Mouse (Mus musculus) MEL (cell line): ENCODE measurements around the gene Jmjd8. TPM values are rescaled to one million over a fixed set of nuclear protein-coding genes. Genes with fewer than 3 reads are reported as not detected.

Source experiments
- DNase-seq: peaks from one replicate; pipeline ENCODE4 v3.0.0; 2011; ENCODE audit warnings: low read depth, low spot score
- H3K27ac ChIP-seq: 2 replicates; pipeline ENCODE4 v1.5.1; 2012; ENCODE audit warnings: low read depth, mild to moderate bottlenecking, control low read depth, low read length, moderate library complexity; ENCODE audit not compliant: control insufficient read depth
- H3K27me3 ChIP-seq, 2 experiments: fragments of 150-350 bp in 1 of 2; sonication (generic) in 1 of 2; 2 replicates each; pipeline ENCODE4 v1.6.1; 2012; ENCODE audit warnings: low read length in 2 of 2, mild to moderate bottlenecking in 2 of 2, improper control_type of control experiment in 1 of 2, moderate library complexity in 1 of 2; ENCODE audit not compliant: insufficient read depth in 2 of 2, control insufficient read depth in 1 of 2
- H3K36me3 ChIP-seq, 2 experiments: 2 replicates each; pipeline ENCODE4 v1.6.1; 2012 to 2014; ENCODE audit warnings: low read length in 2 of 2, improper control_type of control experiment in 1 of 2, inconsistent platforms in 1 of 2, mild to moderate bottlenecking in 1 of 2; ENCODE audit not compliant: insufficient read depth in 2 of 2, control insufficient read depth in 1 of 2
- H3K4me1 ChIP-seq, 2 experiments: fragments of 150-350 bp in 1 of 2; sonication (generic) in 1 of 2; 2 replicates each; pipeline ENCODE4 v1.6.1; 2012; ENCODE audit warnings: low read length in 2 of 2, improper control_type of control experiment in 1 of 2, mild to moderate bottlenecking in 1 of 2; ENCODE audit not compliant: insufficient read depth in 2 of 2, control insufficient read depth in 1 of 2
- H3K4me3 ChIP-seq, 2 experiments: fragments of 150-350 bp in 1 of 2; sonication (generic) in 1 of 2; 2 replicates each; pipeline ENCODE4 v1.5.1; 2012; ENCODE audit warnings: low read depth in 2 of 2, low read length in 2 of 2, mild to moderate bottlenecking in 2 of 2, moderate library complexity in 2 of 2, control low read depth in 1 of 2, improper control_type of control experiment in 1 of 2; ENCODE audit not compliant: control insufficient read depth in 1 of 2, insufficient read depth in 1 of 2
- H3K79me2 ChIP-seq: 2 replicates; pipeline ENCODE4 v1.6.1; 2012; ENCODE audit warnings: mild to moderate bottlenecking, low read length, moderate library complexity; ENCODE audit not compliant: control insufficient read depth, poor library complexity, insufficient read depth
- H3K9ac ChIP-seq: 2 replicates; pipeline ENCODE4 v1.6.1; 2012; ENCODE audit warnings: low read depth, mild to moderate bottlenecking, control low read depth, low read length, moderate library complexity; ENCODE audit not compliant: control insufficient read depth, poor library complexity, severe bottlenecking
- H3K9me3 ChIP-seq: fragments of 150-350 bp; sonication (generic); replicated peaks from 2 replicates; pipeline ENCODE4 v1.6.1; 2012; ENCODE audit warnings: mild to moderate bottlenecking, low read length, improper control_type of control experiment, moderate library complexity; ENCODE audit not compliant: insufficient read depth
- CHD1 ChIP-seq: IDR thresholded peaks from 2 replicates; pipeline ENCODE4 v1.6.1; 2012; ENCODE audit warnings: low read depth, mild to moderate bottlenecking, inconsistent platforms, low read length, improper control_type of control experiment
- CHD2 ChIP-seq: IDR thresholded peaks from 2 replicates; pipeline ENCODE4 v1.6.1; 2011; ENCODE audit warnings: low read length, improper control_type of control experiment
- CTCF ChIP-seq, 3 experiments: IDR thresholded peaks in 2 of 3; conservative IDR thresholded peaks in 1 of 3; 2 replicates each; pipeline ENCODE4 v1.5.1; 2011 to 2012; ENCODE audit warnings: low read length in 3 of 3, low read depth in 2 of 3, mild to moderate bottlenecking in 2 of 3, improper control_type of control experiment in 1 of 3, inconsistent platforms in 1 of 3, mixed read lengths in 1 of 3, moderate library complexity in 1 of 3; ENCODE audit not compliant: control insufficient read depth in 1 of 3, insufficient read depth in 1 of 3, poor library complexity in 1 of 3, severe bottlenecking in 1 of 3
- E2F4 ChIP-seq: IDR thresholded peaks from 2 replicates; pipeline ENCODE4 v1.6.1; 2011; ENCODE audit warnings: low read depth, low read length, improper control_type of control experiment, borderline replicate concordance
- ELF1 ChIP-seq: IDR thresholded peaks from 2 replicates; pipeline ENCODE4 v1.6.1; 2014; ENCODE audit warnings: low read depth, mild to moderate bottlenecking, inconsistent platforms, low read length, improper control_type of control experiment, moderate library complexity
- GATA1 ChIP-seq: IDR thresholded peaks from 2 replicates; pipeline ENCODE4 v1.6.1; 2011; ENCODE audit warnings: low read depth, low read length, improper control_type of control experiment
- JUND ChIP-seq: IDR thresholded peaks from 2 replicates; pipeline ENCODE4 v1.6.1; 2011; ENCODE audit warnings: low read depth, mild to moderate bottlenecking, improper control_type of control experiment, low read length
- MAFK ChIP-seq: IDR thresholded peaks from 2 replicates; pipeline ENCODE4 v1.6.1; 2011; ENCODE audit warnings: low read depth, mild to moderate bottlenecking, low read length, improper control_type of control experiment, borderline replicate concordance
- MAX ChIP-seq: IDR thresholded peaks from 2 replicates; pipeline ENCODE4 v1.6.1; 2011; ENCODE audit warnings: low read length, improper control_type of control experiment
- MAZ ChIP-seq: IDR thresholded peaks from 2 replicates; pipeline ENCODE4 v1.6.1; 2012; ENCODE audit warnings: low read depth, mild to moderate bottlenecking, inconsistent platforms, low read length, improper control_type of control experiment
- MYB ChIP-seq: IDR thresholded peaks from 2 replicates; pipeline ENCODE4 v1.6.1; 2011; ENCODE audit warnings: mild to moderate bottlenecking, low read depth, low read length, improper control_type of control experiment
- MYC ChIP-seq: IDR thresholded peaks from 2 replicates; pipeline ENCODE4 v1.6.1; 2011; ENCODE audit warnings: low read depth, mild to moderate bottlenecking, low read length, improper control_type of control experiment, moderate library complexity
- NELFE ChIP-seq: IDR thresholded peaks from 2 replicates; pipeline ENCODE4 v1.6.1; 2011; ENCODE audit warnings: low read depth, low read length, improper control_type of control experiment
- POLR2AphosphoS2 ChIP-seq: IDR thresholded peaks from 2 replicates; pipeline ENCODE4 v1.6.1; 2011; ENCODE audit warnings: low read length, improper control_type of control experiment
- RCOR1 ChIP-seq: IDR thresholded peaks from 2 replicates; pipeline ENCODE4 v1.6.1; 2012; ENCODE audit warnings: low read depth, mild to moderate bottlenecking, inconsistent platforms, low read length, improper control_type of control experiment
- SIN3A ChIP-seq: IDR thresholded peaks from 2 replicates; pipeline ENCODE4 v1.6.1; 2012; ENCODE audit warnings: low read length, improper control_type of control experiment, inconsistent platforms
- USF1 ChIP-seq: IDR thresholded peaks from 2 replicates; pipeline ENCODE4 v1.6.1; 2014; ENCODE audit warnings: low read depth, mild to moderate bottlenecking, inconsistent platforms, low read length, improper control_type of control experiment, moderate library complexity
- ZC3H11A ChIP-seq: IDR thresholded peaks from 2 replicates; pipeline ENCODE4 v1.6.1; 2012; ENCODE audit warnings: low read depth, mild to moderate bottlenecking, inconsistent platforms, low read length, improper control_type of control experiment
- ZKSCAN1 ChIP-seq: IDR thresholded peaks from 2 replicates; pipeline ENCODE4 v1.6.1; 2012; ENCODE audit warnings: low read depth, mild to moderate bottlenecking, inconsistent platforms, low read length, improper control_type of control experiment, moderate library complexity
- ZMIZ1 ChIP-seq: IDR thresholded peaks from 2 replicates; pipeline ENCODE4 v1.6.1; 2012; ENCODE audit warnings: low read depth, mild to moderate bottlenecking, inconsistent platforms, low read length, improper control_type of control experiment, moderate library complexity
- ZNF384 ChIP-seq: IDR thresholded peaks from 2 replicates; pipeline ENCODE4 v1.6.1; 2012; ENCODE audit warnings: low read depth, mild to moderate bottlenecking, inconsistent platforms, low read length, improper control_type of control experiment
- polyA plus RNA-seq, 2 experiments: library from polyadenylated mRNA; stranded (reverse) in 1 of 2; unstranded in 1 of 2; fragments of >175 nt in 1 of 2; fragments of >200 nt in 1 of 2; gene quantifications; 2 replicates each; pipeline versions ENCODE4 v1.2.1 to v1.2.4; 2012; ENCODE audit warnings: low replicate concordance in 2 of 2, low read depth in 1 of 2; ENCODE audit not compliant: insufficient read length in 2 of 2, insufficient read depth in 1 of 2, missing spikeins in 1 of 2
- total RNA-seq: library from RNA; depleted of rRNA; stranded (reverse); fragments of 300-350 nt; gene quantifications from 2 replicates; pipeline ENCODE4 v1.2.3, GENCODE M21; 2012

Gene Jmjd8
- total and polyA plus RNA-seq, 3 experiments: 12.9 to 23.9 TPM; not detected in 1

DNA sequence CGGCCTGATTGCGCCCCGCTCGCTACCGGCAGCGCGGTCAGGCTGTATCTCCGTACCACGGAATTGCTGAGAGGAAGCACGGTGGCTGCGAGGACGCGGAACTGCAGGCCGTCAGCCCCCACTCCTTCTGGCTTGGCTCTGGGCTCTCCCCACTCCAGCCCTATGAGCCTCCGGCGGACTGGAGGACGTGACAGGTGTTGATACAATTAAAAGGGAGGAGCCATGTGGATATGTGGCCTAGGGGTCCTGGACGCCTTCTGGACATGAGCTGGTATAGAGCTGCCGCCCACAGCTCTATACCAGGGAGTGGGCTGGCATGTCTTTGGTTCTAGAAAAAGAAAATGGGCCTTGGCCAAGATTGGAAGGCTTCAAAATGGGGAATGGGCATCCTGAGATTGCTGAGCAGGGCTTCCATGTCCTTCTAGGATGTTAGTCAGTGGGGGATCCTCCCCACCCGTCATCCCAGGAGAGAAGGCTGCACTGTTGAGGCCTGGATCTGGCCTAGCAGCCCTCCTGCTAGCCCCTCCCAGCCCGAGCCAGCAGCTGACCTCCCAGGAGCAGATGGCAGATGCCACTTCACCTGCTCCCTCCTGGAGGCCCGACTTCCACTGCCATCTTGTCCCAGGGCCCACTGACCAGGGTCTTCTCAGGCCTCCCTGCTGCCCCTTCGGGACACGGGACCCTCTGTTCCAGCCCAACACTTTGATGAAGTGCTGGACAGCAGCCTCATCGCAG, 18.9 kb upstream of the Jmjd8 start:
- Histone ChIP-seq H3K4me3 (no peak overlapping the region), H3K27me3 (peaks cover 0 to 1% of the 10 kb centered on the region in 2 experiments; a peak in 2 of 4 replicates)

DNA sequence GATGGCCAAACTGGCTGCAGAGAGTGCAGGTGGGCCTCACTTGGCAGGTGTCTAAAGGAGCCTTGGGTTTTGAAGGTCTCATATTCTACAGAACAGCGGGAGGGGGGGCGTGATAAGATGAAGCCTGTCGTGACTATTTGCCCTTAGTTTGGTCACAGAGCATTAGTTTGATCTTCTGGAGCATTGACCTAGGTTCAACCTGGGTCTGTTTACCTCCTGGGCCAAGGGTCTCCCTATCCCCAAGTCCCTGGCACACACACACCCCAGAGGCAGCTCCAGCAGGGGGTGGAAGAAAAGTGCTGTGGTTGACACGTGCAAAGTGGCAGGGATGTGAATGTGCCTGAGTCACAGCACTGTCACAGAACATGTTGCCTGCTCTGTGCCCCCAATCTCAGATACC, 17.8 kb upstream of the Jmjd8 start:
- H3K4me3 ChIP-seq: no peak overlapping the region
- peaks cover 0 to 1% of the 10 kb centered on the region in 2 experiments; a peak in 2 of 4 replicates for H3K27me3 ChIP-seq
- no peak for TF ChIP-seq MAX
- no peak for TF ChIP-seq ELF1
- no peak for TF ChIP-seq MYB
- no peak for TF ChIP-seq RCOR1
- no peak for TF ChIP-seq MAFK
- no peak for TF ChIP-seq POLR2AphosphoS2
- TF ChIP-seq CHD2: no peak
- TF ChIP-seq USF1: no peak
- no peak for TF ChIP-seq NELFE
- TF ChIP-seq CHD1: no peak
- TF ChIP-seq ZNF384: no peak
- no peak for TF ChIP-seq GATA1
- no peak for TF ChIP-seq E2F4
- no peak for TF ChIP-seq ZC3H11A
- TF ChIP-seq ZKSCAN1: no peak
- TF ChIP-seq ZMIZ1: no peak
- no peak for TF ChIP-seq CTCF (IDR thresholded peaks at IDR 0.05 in 2 of 3, conservative IDR thresholded peaks at IDR 0.05 in 1 of 3; ENCODE audit: control insufficient read depth in 1 of 3, insufficient read depth in 1 of 3, low read depth in 2 of 3, low read length in 3 of 3, poor library complexity in 1 of 3, severe bottlenecking in 1 of 3)
- TF ChIP-seq MAZ: no peak
- no peak for TF ChIP-seq SIN3A
- TF ChIP-seq JUND: no peak
- H3K36me3 ChIP-seq: no peaks in the 10 kb centered on the region
- H3K27ac ChIP-seq: no peak overlapping the region
- H3K4me1 ChIP-seq: peaks cover 0 to 8% of the 10 kb centered on the region in 2 experiments; a peak in 1 of 4 replicates
- H3K9me3 ChIP-seq: no peaks in the 10 kb centered on the region
- DNase-seq: no peak
- H3K9ac ChIP-seq: no peak overlapping the region
- no peaks in the 10 kb centered on the region for H3K79me2 ChIP-seq

More for the DNA sequence above, 18.9 kb upstream of the Jmjd8 start:
- Histone ChIP-seq H3K9me3 (no peaks in the 10 kb centered on the region), H3K9ac (no peak overlapping the region), H3K79me2 (no peaks in the 10 kb centered on the region), H3K27ac (no peak overlapping the region), H3K36me3 (no peaks in the 10 kb centered on the region), H3K4me1 (peaks cover 0 to 8% of the 10 kb centered on the region in 2 experiments; a peak in 1 of 4 replicates)
- DNase-seq: no peak
- no peak for TF ChIP-seq MYC
